28 mouse cellular contexts compared by ENCODE assay signal in genomic region chr3:157641634-157642033, GRCm38 (mm10).
A peak's percentile ranks its signal among the peaks of the same experiment; 100 is the strongest.
DNase-seq lines count a peak whose midpoint lies in the region; ATAC-seq and TF ChIP-seq lines count a peak whose summit lies in the region.
"Had no signal": no experiment of that assay in that cellular context is flagged by ENCODE, and none has a peak within 500 bp of the region (broad histone marks: within the 10 kb centered on the region; RNA-seq: fewer than 3 reads in every experiment).

No protein-coding gene starts in this region.

- H3K9me3 ChIP-seq in liver, postnatal 0 days (ENCODE audit: low read length) = no peaks in the 10 kb centered on the region
- H3K9me3 ChIP-seq in liver, embryonic 13.5 days (replicated peaks) = no peaks in the 10 kb centered on the region
- H3K9me3 ChIP-seq in liver, embryonic 16.5 days (replicated peaks; ENCODE audit: control insufficient read depth, low read length) = no peaks in the 10 kb centered on the region
- H3K9me3 ChIP-seq: embryonic facial prominence, embryonic 12.5 days; embryonic facial prominence, embryonic 15.5 days; heart, embryonic 12.5 days had no signal

- TF ChIP-seq CTCF in liver, postnatal 0 days (IDR thresholded peaks at IDR 0.05; ENCODE audit: low read depth) = no peak

- H3K4me3 ChIP-seq in liver, postnatal 0 days (ENCODE audit: low read depth, low read length) = no peak overlapping the region
- no peak overlapping the region for H3K4me3 ChIP-seq in liver, embryonic 13.5 days (replicated peaks)
- H3K4me3 ChIP-seq in liver, embryonic 16.5 days (ENCODE audit: low read depth, low read length) = no peak overlapping the region
- H3K4me3 ChIP-seq: embryonic facial prominence, embryonic 12.5 days; embryonic facial prominence, embryonic 15.5 days; erythroblast, embryonic 14.5 days; gastrocnemius, adult 2 months; heart, embryonic 12.5 days had no signal

- no peaks in the 10 kb centered on the region for H3K27me3 ChIP-seq in liver, postnatal 0 days (ENCODE audit: insufficient read depth, low read length)
- no peaks in the 10 kb centered on the region for H3K27me3 ChIP-seq in liver, embryonic 13.5 days
- H3K27me3 ChIP-seq in liver, embryonic 16.5 days (ENCODE audit: control insufficient read depth, insufficient read depth, low read depth, low read length) = no peaks in the 10 kb centered on the region
- H3K27me3 ChIP-seq: embryonic facial prominence, embryonic 12.5 days; embryonic facial prominence, embryonic 15.5 days; heart, embryonic 12.5 days had no signal

- 0 out of 2 replicates have a peak, but pooled peaks cover 2% of the 10 kb centered on the region for H3K4me1 ChIP-seq in liver, postnatal 0 days (ENCODE audit: insufficient read depth)
- H3K4me1 ChIP-seq in liver, embryonic 13.5 days (replicated peaks) = peaks cover 21% of the 10 kb centered on the region
- H3K4me1 ChIP-seq in liver, embryonic 16.5 days (ENCODE audit: control insufficient read depth, low read depth, low read length) = no peaks in the 10 kb centered on the region
- H3K4me1 ChIP-seq: embryonic facial prominence, embryonic 12.5 days; embryonic facial prominence, embryonic 15.5 days; heart, embryonic 12.5 days had no signal

- peak; percentile 18 for DNase-seq in liver
- DNase-seq in liver, postnatal 0 days = no peak
- no peak for DNase-seq in liver, embryonic 13.5 days
- no peak for DNase-seq in urinary bladder, postnatal 25 days (ENCODE audit: low spot score)
- no peak for DNase-seq in cerebellum, adult 11 months
- DNase-seq in kidney, postnatal 25 days = no peak
- DNase-seq: adrenal gland, adult 8-10 months; adrenal gland, postnatal 25 days; cerebellum, adult 18-20 months; cerebellum, adult 9-10 months; cerebellum, postnatal 14 days; forebrain, postnatal 0 days; gastrocnemius, adult 2 months; gastrocnemius, postnatal 14 days; heart, adult 11 months; heart, postnatal 14 days; heart, postnatal 4 days had no signal

- no peak overlapping the region for H3K9ac ChIP-seq in liver, postnatal 0 days (replicated peaks)
- H3K9ac ChIP-seq in liver, embryonic 13.5 days = no peak overlapping the region
- H3K9ac ChIP-seq in liver, embryonic 16.5 days (ENCODE audit: low read depth, low read length) = no peak overlapping the region
- H3K9ac ChIP-seq: embryonic facial prominence, embryonic 12.5 days; embryonic facial prominence, embryonic 15.5 days; forebrain, postnatal 0 days; heart, embryonic 12.5 days; hindbrain, embryonic 14.5 days had no signal

- no peaks in the 10 kb centered on the region for H3K36me3 ChIP-seq in liver, postnatal 0 days (replicated peaks; ENCODE audit: insufficient read depth, low read length)
- H3K36me3 ChIP-seq in liver, embryonic 13.5 days = no peaks in the 10 kb centered on the region
- H3K36me3 ChIP-seq in liver, embryonic 16.5 days (ENCODE audit: control insufficient read depth, insufficient read depth) = no peaks in the 10 kb centered on the region
- H3K36me3 ChIP-seq: embryonic facial prominence, embryonic 12.5 days; embryonic facial prominence, embryonic 15.5 days; heart, embryonic 12.5 days had no signal

- ATAC-seq in liver, postnatal 0 days = no peak
- peak; percentile 41 for ATAC-seq in erythroid progenitor cell, adult 5-6 weeks (replicated peaks; ENCODE audit: low FRiP score, poor library complexity, severe bottlenecking)
- ATAC-seq in liver, embryonic 13.5 days (ENCODE audit: low read depth) = peak; percentile 66
- ATAC-seq in liver, embryonic 16.5 days (ENCODE audit: low read depth) = peak; percentile 25; the same call in 1 of the 2 replicates
- ATAC-seq: activated CD4-positive, CD25-positive, alpha-beta regulatory T cell, adult 4 months; CD4-positive, CD25-positive, alpha-beta regulatory T cell, adult 4 months; forebrain, embryonic 14.5 days; forebrain, postnatal 0 days; hindbrain, postnatal 0 days had no signal

- H3K4me2 ChIP-seq in liver, postnatal 0 days (ENCODE audit: low read depth, low read length) = no peak overlapping the region
- H3K4me2 ChIP-seq in liver, embryonic 13.5 days = no peak overlapping the region
- no peak overlapping the region for H3K4me2 ChIP-seq in liver, embryonic 16.5 days (ENCODE audit: low read depth, low read length)
- H3K4me2 ChIP-seq: embryonic facial prominence, embryonic 12.5 days; embryonic facial prominence, embryonic 15.5 days; heart, embryonic 12.5 days; hindbrain, embryonic 14.5 days had no signal

- no peak overlapping the region for H3K27ac ChIP-seq in liver, postnatal 0 days (ENCODE audit: low read depth)
- no peak overlapping the region for H3K27ac ChIP-seq in liver, embryonic 13.5 days
- H3K27ac ChIP-seq in liver, embryonic 16.5 days (ENCODE audit: low read length) = no peak overlapping the region
- H3K27ac ChIP-seq: embryonic facial prominence, embryonic 12.5 days; embryonic facial prominence, embryonic 15.5 days; gastrocnemius, adult 2 months; hindbrain, embryonic 14.5 days; hindbrain, postnatal 0 days had no signal

- WGBS in liver, postnatal 0 days (ENCODE audit: insufficient replicate concordance) = 74% methylated on average over 4 of the region's 4 CpGs
- 59% methylated on average over 4 of the region's 4 CpGs for WGBS in liver, embryonic 13.5 days (ENCODE audit: insufficient replicate concordance)
- 75% methylated on average over 4 of the region's 4 CpGs for WGBS in liver, embryonic 16.5 days (ENCODE audit: insufficient replicate concordance)

- no peak for TF ChIP-seq EP300 in liver, postnatal 0 days (IDR thresholded peaks at IDR 0.05; ENCODE audit: low read depth)
